Mouse (Mus musculus) right cerebral cortex, adult 2 months (tissue): ENCODE measurements around the gene Ormdl3.

Experiments used
- DNase-seq, 2 experiments: peaks; one replicate each; pipeline ENCODE4 v3.0.0; 2021 to 2022; ENCODE audit warnings: low spot score in 2 of 2

Gene Ormdl3

GRCm38 (mm10) chr11:98588833-98589281 is 1.7 kb upstream of the Ormdl3 start:
- DNase-seq: no peak

GRCm38 (mm10) chr11:98587684-98588546 is 747 bp upstream of the Ormdl3 start:
- DNase-seq: peak; percentile 51 to 56

GRCm38 (mm10) chr11:98586087-98586891 is 879 bp downstream of the Ormdl3 start:
- DNase-seq: no peak

GRCm38 (mm10) chr11:98584629-98585177 is 2.5 kb downstream of the Ormdl3 start:
- no peak for DNase-seq

GRCm38 (mm10) chr11:98584146-98584545 is 3.0 kb downstream of the Ormdl3 start:
- DNase-seq: no peak

GRCm38 (mm10) chr11:98583571-98583970 is 3.6 kb downstream of the Ormdl3 start:
- no peak for DNase-seq

- no peak for DNase-seq
Measured at GRCm38 (mm10) chr11:98583265-98583552, 4.0 kb downstream of the Ormdl3 start.

- no peak for DNase-seq
Measured at GRCm38 (mm10) chr11:98582551-98583264, 4.5 kb downstream of the Ormdl3 start.

GRCm38 (mm10) chr11:98582030-98582388 is 5.2 kb downstream of the Ormdl3 start:
- no peak for DNase-seq

- no peak for DNase-seq
Measured at GRCm38 (mm10) chr11:98581286-98582029, 5.7 kb downstream of the Ormdl3 start.

- DNase-seq: no peak
Measured at GRCm38 (mm10) chr11:98580301-98581121, 6.7 kb downstream of the Ormdl3 start.

GRCm38 (mm10) chr11:98577776-98578175 is 9.4 kb downstream of the Ormdl3 start:
- DNase-seq: no peak

GRCm38 (mm10) chr11:98569461-98569860 is 17.7 kb downstream of the Ormdl3 start:
- DNase-seq: no peak

GRCm38 (mm10) chr11:98568326-98568725 is 18.8 kb downstream of the Ormdl3 start:
- DNase-seq: no peak

- no peak for DNase-seq
Measured at GRCm38 (mm10) chr11:98563921-98564414, 23.2 kb downstream of the Ormdl3 start.

- DNase-seq: no peak
Measured at GRCm38 (mm10) chr11:98563025-98563424, 24.1 kb downstream of the Ormdl3 start.

GRCm38 (mm10) chr11:98560942-98561341 is 26.2 kb downstream of the Ormdl3 start:
- DNase-seq: no peak

GRCm38 (mm10) chr11:98555124-98555700 is 32.0 kb downstream of the Ormdl3 start:
- no peak for DNase-seq

- no peak for DNase-seq
Measured at GRCm38 (mm10) chr11:98553966-98554365, 33.2 kb downstream of the Ormdl3 start.
